Mouse (Mus musculus) layer of hippocampus, postnatal 10 days (tissue): ENCODE results near the gene Tspoap1. TPM values are rescaled to one million over a fixed set of nuclear protein-coding genes. Genes with fewer than 3 reads are reported as not detected.

Experiments
- DNase-seq, 2 experiments: peaks; one replicate each; pipeline ENCODE4 v3.0.0; 2021; ENCODE audit warnings: low spot score in 2 of 2
- microRNA-seq, 2 experiments: library from miRNA; unstranded; fragments of <30 nt; microRNA quantifications; one replicate each; pipeline ENCODE4 v1.2.0; 2021
- total RNA-seq, 2 experiments: library from RNA; stranded (reverse); gene quantifications; 2 replicates each; pipeline ENCODE4 v1.2.3; 2021

The Tspoap1 gene
- total RNA-seq, 2 experiments from 2014 or later = 149 to 174 TPM

- DNase-seq = no peak
Observed at GRCm38 (mm10) chr11:87807433-87807832, 47.1 kb downstream of the Tspoap1 start.

GRCm38 (mm10) chr11:87808236-87808635, 47.9 kb downstream of the Tspoap1 start:
- no peak for DNase-seq

DNA sequence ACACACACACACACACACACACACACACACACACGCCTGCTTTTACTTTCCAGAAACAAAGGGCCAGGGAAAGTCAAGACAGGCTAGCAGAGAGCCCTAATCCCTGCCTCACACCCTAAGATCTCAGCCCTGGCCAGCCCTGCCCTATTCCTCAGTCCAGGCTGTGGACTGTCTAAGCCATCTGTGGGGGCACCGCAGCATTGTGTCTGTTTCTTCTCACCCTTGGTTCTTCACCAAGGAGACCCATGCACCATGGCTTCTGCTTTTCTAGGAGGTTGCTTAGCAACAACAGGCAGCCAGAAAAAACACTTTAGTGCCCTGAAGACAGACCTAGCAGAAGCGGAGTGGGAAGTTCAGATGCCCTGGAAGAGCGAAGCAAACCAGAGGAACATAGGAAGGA, 51.1 kb downstream of the Tspoap1 start:
- DNase-seq = no peak

- no peak for DNase-seq
Observed at GRCm38 (mm10) chr11:87814831-87815230, 54.5 kb downstream of the Tspoap1 start.

DNA sequence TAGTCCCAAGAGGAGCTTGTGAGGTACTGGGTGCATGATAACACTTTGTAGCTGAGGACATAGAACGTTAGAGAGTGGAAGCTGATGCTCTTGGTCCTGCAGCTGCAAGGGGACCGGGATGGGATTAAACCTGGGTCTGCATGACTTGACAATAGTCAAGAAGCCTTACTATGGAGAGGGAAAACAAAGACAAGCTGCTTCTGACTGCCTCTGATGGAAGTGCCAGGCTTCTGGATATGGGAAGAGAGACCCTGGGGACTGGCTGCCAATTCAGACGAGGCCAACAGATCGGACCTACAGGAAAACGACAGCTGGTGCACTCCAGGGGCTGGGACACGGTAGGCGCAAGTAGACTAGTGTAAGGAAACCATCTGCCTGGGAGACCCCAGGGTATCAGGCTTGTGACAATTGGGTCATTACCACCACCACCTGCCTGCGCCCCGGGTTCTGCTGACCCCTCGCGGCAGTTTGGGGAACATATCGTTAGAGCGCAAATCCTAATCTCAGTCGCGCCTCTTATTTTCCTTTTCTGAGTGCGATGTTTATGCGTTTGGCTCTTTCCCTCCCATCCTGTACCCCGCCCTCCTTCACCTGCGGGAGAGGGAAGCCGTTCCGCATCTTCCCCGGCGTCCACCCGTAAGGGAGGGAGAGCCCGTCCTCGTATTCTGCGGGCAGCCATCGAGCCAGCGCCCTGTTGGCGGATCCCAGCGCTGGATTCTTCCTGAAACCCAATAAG, 56.5 kb downstream of the Tspoap1 start:
- DNase-seq = peak; percentile 73 to 77

DNA sequence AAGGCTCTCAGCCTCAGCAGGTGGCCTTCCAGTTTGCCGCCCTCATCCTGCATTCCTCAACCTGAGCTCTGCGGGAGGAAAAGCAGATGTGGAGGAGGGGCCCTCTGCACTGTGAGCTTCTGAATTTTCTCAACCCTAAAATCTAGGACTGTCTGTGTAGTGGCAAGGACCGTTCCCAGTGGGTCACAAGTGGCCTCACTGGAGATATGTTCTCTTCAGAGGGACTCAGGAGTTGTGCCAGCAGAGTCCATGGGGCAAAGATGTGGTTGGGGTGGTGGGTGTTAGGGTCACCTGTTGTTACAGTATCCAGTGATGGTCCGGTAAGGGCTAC, 57.1 kb downstream of the Tspoap1 start:
- no peak for DNase-seq

DNA sequence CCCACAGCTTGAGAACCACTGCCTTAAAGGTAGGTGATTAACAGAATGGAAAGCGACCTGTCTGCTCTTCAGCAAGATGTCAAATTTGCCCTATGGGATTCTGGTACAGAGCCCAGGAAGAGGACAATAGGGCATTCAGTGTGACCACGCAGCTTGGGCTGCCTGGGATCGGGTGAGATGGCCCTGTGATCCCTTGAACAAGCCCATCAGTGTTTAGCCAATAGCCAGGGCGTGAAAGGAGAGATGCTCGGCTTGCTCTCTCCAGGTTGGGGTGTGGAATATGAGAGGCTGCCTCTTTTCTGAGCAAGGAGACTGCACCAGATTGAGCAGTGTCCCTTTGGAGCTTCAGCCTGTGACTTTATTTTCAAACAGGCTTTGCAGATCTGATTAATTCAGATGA, 61.2 kb downstream of the Tspoap1 start:
- DNase-seq = no peak

GRCm38 (mm10) chr11:87828239-87828900, 68.0 kb downstream of the Tspoap1 start, which contains the start of gene Lpo:
Lpo (minus strand) TSS chr11:87828289.
- no peak for DNase-seq

Small RNA genes within 50 kb of the gene (microRNA-seq; reads per million reads assigned to microRNA genes)
- gene Mir142 (0 reads per million in 2 experiments), gene Mir142b (0 reads per million in 2 experiments)

Other genes starting within 250 kb of the Tspoap1 start
- not detected for gene Gm11492, start 193.9 kb upstream of the Tspoap1 start, total RNA-seq
- 10 to 100 TPM; 45.5 to 50.6 TPM for gene Sept4, start 191.6 kb upstream of the Tspoap1 start, total RNA-seq
- gene Mtmr4, start 168.4 kb upstream of the Tspoap1 start, total RNA-seq = 10 to 100 TPM; 82.7 to 84.6 TPM
- gene Hsf5, start 143.4 kb upstream of the Tspoap1 start, total RNA-seq = under 1 TPM; 0.51 to 0.87 TPM
- 1 to 10 TPM; 3.8 to 4.0 TPM for gene Rnf43, start 97.8 kb upstream of the Tspoap1 start, total RNA-seq
- gene Supt4a, start 23.0 kb upstream of the Tspoap1 start, total RNA-seq = 10 to 100 TPM; 56.1 to 59.9 TPM
- gene Mpo, start 33.0 kb downstream of the Tspoap1 start, total RNA-seq = under 1 TPM; 0.48 to 0.62 TPM
- under 1 TPM; 0.62 to 0.87 TPM for gene Lpo, start 67.7 kb downstream of the Tspoap1 start, total RNA-seq
- gene Mks1, start 92.7 kb downstream of the Tspoap1 start, total RNA-seq = 1 to 10 TPM; 7.0 to 7.2 TPM
- gene Epx, start 115.0 kb downstream of the Tspoap1 start, total RNA-seq = under 1 TPM; 0.25 to 0.96 TPM
- gene Olfr462, start 131.7 kb downstream of the Tspoap1 start, total RNA-seq = not detected
- not detected for gene Olfr463, start 136.8 kb downstream of the Tspoap1 start, total RNA-seq
- gene Olfr464, start 160.4 kb downstream of the Tspoap1 start, total RNA-seq = not detected
- 100 to 1,000 TPM; 368 to 386 TPM for gene Dynll2, start 227.0 kb downstream of the Tspoap1 start, total RNA-seq